Mouse (Mus musculus) kidney, postnatal 25 days (tissue): ENCODE measurements around the gene Gcm2.
A peak's percentile ranks its signal among the peaks of the same experiment; 100 is the strongest.

Source experiments
- DNase-seq, 2 experiments: peaks; one replicate each; pipeline ENCODE4 v3.0.0; 2021; ENCODE audit warnings: mixed read lengths in 2 of 2

Gene Gcm2

GRCm38 (mm10) chr13:41079421-41079780 is 31.4 kb downstream of the Gcm2 start, which contains the start of gene Mak:
TSS of gene Mak (minus strand) at chr13:41079706.
- DNase-seq: peak; percentile 63 to 83

- no peak for DNase-seq
Measured at GRCm38 (mm10) chr13:41078690-41079420, 32.0 kb downstream of the Gcm2 start.

DNA sequence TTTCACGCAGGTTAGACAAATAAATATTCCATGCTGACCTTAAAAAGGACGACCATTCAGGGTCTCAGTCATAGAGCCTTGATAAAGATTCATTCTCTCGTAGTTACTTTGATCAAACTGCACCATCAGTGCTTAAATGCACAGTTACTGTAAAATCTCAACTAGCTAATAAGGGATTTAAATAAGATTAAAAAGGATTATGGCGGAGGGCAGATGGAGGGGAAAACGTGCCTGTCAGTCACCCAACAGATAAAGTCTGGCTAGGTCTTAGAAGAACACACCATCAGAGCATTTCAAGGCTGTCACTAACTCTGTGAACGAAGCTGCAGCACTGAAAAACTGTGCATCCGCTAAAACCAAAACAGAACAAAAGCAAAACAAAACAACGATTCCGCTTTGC is 32.9 kb downstream of the Gcm2 start:
- no peak for DNase-seq

DNA sequence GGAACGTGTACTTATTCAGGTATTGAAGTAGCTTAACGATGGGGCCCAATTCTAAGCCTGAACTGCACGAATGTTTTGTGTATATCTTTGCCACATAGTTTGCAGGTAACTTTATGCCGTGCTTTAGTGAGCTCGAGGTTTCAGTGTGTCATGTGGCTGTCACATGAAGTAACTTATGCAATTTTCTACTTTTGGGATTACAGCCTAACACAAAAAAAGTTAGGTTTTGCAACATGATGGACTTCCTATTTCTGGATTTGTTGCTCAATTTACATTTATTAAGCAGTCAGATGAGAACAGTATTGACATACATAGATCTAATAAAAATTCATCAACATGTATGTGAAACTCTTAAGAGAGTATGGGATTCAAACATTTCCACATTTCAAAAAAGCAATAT is 37.0 kb downstream of the Gcm2 start:
- DNase-seq: no peak

- DNase-seq: no peak
Measured at GRCm38 (mm10) chr13:41071617-41072016, 39.2 kb downstream of the Gcm2 start.

- no peak for DNase-seq
Measured at GRCm38 (mm10) chr13:41067618-41068017, 43.2 kb downstream of the Gcm2 start.

DNA sequence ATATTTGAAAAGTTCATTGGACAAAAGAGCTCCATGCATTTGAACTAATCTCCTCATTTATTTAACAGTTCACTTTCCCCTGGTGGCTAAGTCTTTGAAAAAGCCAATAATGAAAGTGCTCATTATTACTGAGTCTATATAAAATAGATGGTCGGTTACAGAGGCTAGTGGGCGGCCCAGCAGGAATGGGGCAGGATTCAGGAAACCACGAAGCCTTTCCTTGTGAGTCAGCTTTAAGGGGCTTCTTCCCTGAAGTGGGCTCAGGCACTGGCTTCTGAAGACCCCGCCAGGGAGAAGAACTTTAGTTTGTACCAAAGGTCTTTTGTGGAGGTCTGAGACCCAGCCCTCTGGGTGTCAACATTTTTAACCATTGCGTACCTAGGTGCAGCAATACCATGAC is 58.9 kb downstream of the Gcm2 start:
- DNase-seq: no peak
